Mouse (Mus musculus) kidney, postnatal 0 days (tissue): ENCODE measurements around the gene Trnp1. TPM values are rescaled to one million over a fixed set of nuclear protein-coding genes. Genes with fewer than 3 reads are reported as not detected.

Experiments used
- ATAC-seq: fragments of 200-750 bp; cut with Nextera tagmentation; replicated peaks from 2 replicates; pipeline ENCODE4 v1.8.0; 2017; ENCODE audit warnings: low read depth, moderate number of reproducible peaks, moderate TSS enrichment, moderate library complexity; ENCODE audit not compliant: low FRiP score
- DNase-seq: peaks from one replicate; pipeline ENCODE4 v3.0.0-alpha.2; 2016; ENCODE audit warnings: low spot score
- H3K27ac ChIP-seq: fragments of 300-500 bp; sonication (generic); 2 replicates; pipeline ENCODE4 v1.5.1; 2014; ENCODE audit warnings: mild to moderate bottlenecking
- H3K27me3 ChIP-seq: fragments of 300-500 bp; sonication (generic); 2 replicates; pipeline ENCODE4 v1.6.1; 2014; ENCODE audit warnings: low read length, mixed read lengths; ENCODE audit not compliant: insufficient read depth
- H3K36me3 ChIP-seq: fragments of 300-500 bp; sonication (generic); 2 replicates; pipeline ENCODE4 v1.6.1; 2014; ENCODE audit warnings: low read length, mixed read lengths; ENCODE audit not compliant: insufficient read depth
- H3K4me1 ChIP-seq: fragments of 300-500 bp; sonication (generic); replicated peaks from 2 replicates; pipeline ENCODE4 v1.6.1; 2014; ENCODE audit warnings: antibody characterized with exemption, low read length, mixed read lengths; ENCODE audit not compliant: insufficient read depth
- H3K4me2 ChIP-seq: fragments of 300-500 bp; sonication (generic); 2 replicates; pipeline ENCODE4 v1.6.1; 2014; ENCODE audit warnings: mild to moderate bottlenecking, low read length, moderate library complexity, mixed read lengths
- H3K4me3 ChIP-seq: fragments of 300-500 bp; sonication (generic); replicated peaks from 2 replicates; pipeline ENCODE4 v1.5.1; 2014; ENCODE audit warnings: low read depth, low read length
- H3K9ac ChIP-seq: fragments of 300-500 bp; sonication (generic); 2 replicates; pipeline ENCODE4 v1.6.1; 2014; ENCODE audit warnings: low read depth, low read length
- H3K9me3 ChIP-seq: fragments of 300-500 bp; sonication (generic); replicated peaks from 2 replicates; pipeline ENCODE4 v1.6.1; 2016; ENCODE audit warnings: low read length, inconsistent platforms, mixed read lengths
- CTCF ChIP-seq: IDR thresholded peaks from 2 replicates; pipeline ENCODE4 v1.5.1; 2016; ENCODE audit warnings: antibody characterized with exemption, low read depth, mild to moderate bottlenecking, moderate library complexity
- whole genome bisulfite sequencing: fragments of 180-500 bp; shearing (Covaris S2); extraction: QIAGEN DNeasy Blood & Tissue Kit; methylation state at CpG from one replicate; pipeline ENCODE4 v1.1.7; 2014; 5-methylcytosine and 5-hydroxymethylcytosine counted together
- polyA plus RNA-seq: library from polyadenylated mRNA; unstranded; fragments of >200 nt; fragmentation: Nextera tagmentation; extraction: Ambion mirVana; gene quantifications from 2 replicates; pipeline ENCODE4 v1.2.1, GENCODE M21; 2015

Gene Trnp1
- polyA plus RNA-seq, 1 experiment from 2014 or later, result 1.5 TPM

GRCm38 (mm10) chr4:133471135-133471821, 27.1 kb downstream of the Trnp1 start:
- Histone ChIP-seq H3K4me2 (no peak overlapping the region), H3K27me3 (no peaks in the 10 kb centered on the region), H3K27ac (no peak overlapping the region), H3K9ac (no peak overlapping the region), H3K36me3 (no peaks in the 10 kb centered on the region), H3K4me3 (no peak overlapping the region), H3K9me3 (no peaks in the 10 kb centered on the region), H3K4me1 (0 out of 2 replicates have a peak, but pooled peaks cover 3% of the 10 kb centered on the region)
- DNase-seq (no peak), ATAC-seq (no peak)
- WGBS, result 82% methylated on average over 7 of the region's 7 CpGs
- no peak for TF ChIP-seq CTCF

- no peak overlapping the region for H3K4me3 ChIP-seq
- peak overlapping the region; percentile 74 for H3K4me2 ChIP-seq
- H3K4me1 ChIP-seq, result 0 out of 2 replicates have a peak, but pooled peaks cover 3% of the 10 kb centered on the region
- DNase-seq, result peak; percentile 29
- no peaks in the 10 kb centered on the region for H3K9me3 ChIP-seq
- no peaks in the 10 kb centered on the region for H3K36me3 ChIP-seq
- ATAC-seq, result no peak
- no peak for TF ChIP-seq CTCF
- 13% methylated on average over 12 of the region's 12 CpGs for WGBS
- H3K9ac ChIP-seq, result no peak overlapping the region
- no peak overlapping the region for H3K27ac ChIP-seq
- no peaks in the 10 kb centered on the region for H3K27me3 ChIP-seq
These were observed 29.2 kb downstream of the Trnp1 start for GRCm38 (mm10) chr4:133469122-133469521.

GRCm38 (mm10) chr4:133468080-133468479, 30.3 kb downstream of the Trnp1 start:
- Histone ChIP-seq H3K27me3 (no peaks in the 10 kb centered on the region), H3K9me3 (no peaks in the 10 kb centered on the region), H3K27ac (no peak overlapping the region), H3K4me2 (peak overlapping the region; percentile 74), H3K9ac (peak overlapping the region; percentile 47), H3K36me3 (no peaks in the 10 kb centered on the region), H3K4me1 (peaks cover 3% of the 10 kb centered on the region; the same call in 1 of the 2 replicates), H3K4me3 (peak overlapping the region; percentile 49)
- 2% methylated on average over 27 of the region's 27 CpGs for WGBS
- ATAC-seq, result peak; percentile 72; the same call in 1 of the 2 replicates
- peak; percentile 70 for DNase-seq
- TF ChIP-seq CTCF, result no peak

DNA sequence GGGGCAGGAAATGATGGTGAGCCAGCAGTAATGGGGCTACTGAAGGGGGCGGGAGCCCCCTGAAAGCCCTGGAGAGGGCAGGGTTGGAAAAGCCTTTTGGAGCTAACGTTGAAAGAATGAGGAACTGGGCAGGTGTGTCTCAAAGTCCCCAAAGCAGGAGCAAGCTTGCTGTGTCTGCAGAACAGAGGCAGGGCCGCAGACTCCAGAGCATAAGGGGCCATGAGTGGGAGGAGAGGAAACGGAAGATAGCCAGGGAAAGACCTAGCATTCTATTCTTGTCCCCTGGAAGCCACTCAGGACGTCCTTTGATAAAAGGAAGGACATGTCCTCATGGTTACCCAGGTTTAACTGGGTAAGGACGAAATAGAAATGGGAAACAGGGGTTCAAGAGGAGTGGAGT, 35.2 kb downstream of the Trnp1 start:
- TF ChIP-seq CTCF, result no peak
- no peaks in the 10 kb centered on the region for H3K9me3 ChIP-seq
- H3K4me2 ChIP-seq, result no peak overlapping the region
- DNase-seq, result no peak
- no peaks in the 10 kb centered on the region for H3K36me3 ChIP-seq
- no peaks in the 10 kb centered on the region for H3K27me3 ChIP-seq
- H3K4me3 ChIP-seq, result no peak overlapping the region
- peak overlapping the region; percentile 18; the same call in 1 of the 2 replicates for H3K9ac ChIP-seq
- peaks cover 3% of the 10 kb centered on the region; the same call in 1 of the 2 replicates for H3K4me1 ChIP-seq
- ATAC-seq, result no peak
- 25% methylated on average over 6 of the region's 6 CpGs for WGBS
- 0 out of 2 replicates have a peak overlapping the region, but pooled peaks have one; percentile 32 for H3K27ac ChIP-seq

- 63% methylated on average over 4 of the region's 4 CpGs for WGBS
- H3K9ac ChIP-seq, result no peak overlapping the region
- H3K4me2 ChIP-seq, result no peak overlapping the region
- no peak overlapping the region for H3K27ac ChIP-seq
- H3K27me3 ChIP-seq, result no peaks in the 10 kb centered on the region
- H3K9me3 ChIP-seq, result no peaks in the 10 kb centered on the region
- DNase-seq, result no peak
- H3K4me1 ChIP-seq, result no peaks in the 10 kb centered on the region; the same call in 1 of the 2 replicates
- TF ChIP-seq CTCF, result no peak
- H3K4me3 ChIP-seq, result no peak overlapping the region
- H3K36me3 ChIP-seq, result no peaks in the 10 kb centered on the region
- ATAC-seq, result no peak
These were observed 37.0 kb downstream of the Trnp1 start for GRCm38 (mm10) chr4:133461362-133461761.

DNA sequence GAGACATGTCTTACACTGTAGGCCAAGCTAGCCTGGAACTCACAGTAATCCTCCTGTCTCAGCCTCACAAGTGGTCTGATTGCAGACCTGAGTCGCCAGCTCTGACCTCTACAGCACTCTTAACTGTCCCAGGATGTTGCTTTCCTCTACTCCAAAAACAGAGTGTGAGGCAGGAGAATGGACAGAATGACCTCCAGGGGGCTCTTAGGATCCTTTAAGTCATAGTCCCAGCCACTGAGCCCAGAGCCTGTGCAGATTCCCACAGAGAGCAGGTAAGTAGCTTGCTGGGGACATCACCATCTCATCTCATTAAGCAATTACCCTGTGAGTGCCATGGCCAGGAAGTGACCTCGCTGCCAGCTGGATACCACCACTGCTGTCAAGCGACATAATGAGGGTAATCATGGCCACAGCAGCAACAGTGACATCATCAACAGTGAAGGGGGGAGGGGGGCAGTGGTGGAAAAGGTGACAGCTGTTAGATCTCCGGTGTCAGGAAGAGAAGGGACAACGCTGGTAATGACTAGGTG, 37.5 kb downstream of the Trnp1 start:
- Histone ChIP-seq H3K36me3 (no peaks in the 10 kb centered on the region), H3K9me3 (no peaks in the 10 kb centered on the region), H3K4me3 (no peak overlapping the region), H3K9ac (no peak overlapping the region), H3K27me3 (no peaks in the 10 kb centered on the region), H3K4me2 (no peak overlapping the region), H3K27ac (no peak overlapping the region), H3K4me1 (no peaks in the 10 kb centered on the region; the same call in 1 of the 2 replicates)
- 25% methylated on average over 5 of the region's 5 CpGs for WGBS
- TF ChIP-seq CTCF, result peak; percentile 24; the same call in 1 of the 2 replicates
- no peak for DNase-seq
- ATAC-seq, result no peak
